Mouse (Mus musculus) layer of hippocampus, adult 8-10 months (tissue): Measurements from ENCODE around the gene Pter. TPM values are rescaled to one million over a fixed set of nuclear protein-coding genes. Genes with fewer than 3 reads are reported as not detected.
A peak's percentile ranks its signal among the peaks of the same experiment; 100 is the strongest.

Experiments
- DNase-seq, 2 experiments: peaks; one replicate each; pipeline ENCODE4 v3.0.0; 2022; ENCODE audit warnings: low spot score in 2 of 2
- total RNA-seq, 4 experiments: library from RNA; stranded (reverse); gene quantifications; 2 replicates each; pipeline ENCODE4 v1.2.4; 2022

Gene Pter
- 1 to 10 TPM; 1.1 to 1.6 (median 1.5) TPM for total RNA-seq

- peak; percentile 18 to 33 for DNase-seq
Observed at GRCm38 (mm10) chr2:12923804-12924591, at the start of gene Pter. Gene Pter, plus strand, starts transcription at chr2:12924041.

DNA sequence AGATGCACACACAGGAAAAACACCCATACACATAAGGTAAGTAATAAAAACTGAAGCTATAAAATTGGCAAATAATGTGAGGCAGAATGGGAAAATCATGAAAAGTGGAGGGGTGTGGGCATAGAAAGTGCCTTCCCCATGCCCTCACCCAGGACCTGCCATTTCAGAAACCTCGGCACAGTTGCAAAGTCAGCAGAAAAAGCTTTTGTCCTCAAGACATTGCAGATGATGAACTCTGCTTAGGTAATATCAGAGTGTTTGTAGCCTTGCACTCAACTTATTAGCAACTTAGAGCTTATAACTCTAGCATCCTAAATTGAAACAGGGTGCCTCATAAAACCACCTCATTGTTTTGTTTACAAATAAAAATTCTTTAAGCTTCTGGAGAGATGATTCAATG is 49.6 kb upstream of the Pter start:
- no peak for DNase-seq

- DNase-seq, result no peak
Observed at GRCm38 (mm10) chr2:12879492-12879891, 44.3 kb upstream of the Pter start.

GRCm38 (mm10) chr2:12881009-12881408 is 42.8 kb upstream of the Pter start:
- no peak for DNase-seq

GRCm38 (mm10) chr2:12883276-12883914 is 40.4 kb upstream of the Pter start:
- DNase-seq, result peak; percentile 41 to 77

DNA sequence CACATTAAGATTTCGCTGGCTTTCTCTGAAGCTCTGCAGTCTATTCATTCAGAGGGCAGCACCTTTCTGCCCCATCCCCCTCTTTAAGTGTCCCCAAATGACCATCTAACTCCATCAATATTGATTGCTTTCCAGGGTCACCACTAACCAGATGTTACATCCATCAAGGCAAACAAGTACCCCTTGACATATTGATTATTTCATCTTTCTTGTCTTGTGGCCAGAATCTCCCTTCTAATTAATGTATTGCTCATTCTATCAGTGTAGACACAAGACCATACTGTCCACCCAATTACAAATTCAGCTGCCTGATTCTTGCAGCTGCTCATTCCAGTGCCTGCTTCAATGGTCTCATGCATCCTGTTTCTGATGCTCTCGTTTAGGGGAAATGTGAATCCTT is 36.8 kb upstream of the Pter start:
- DNase-seq, result no peak

GRCm38 (mm10) chr2:12905786-12906185 is 18.1 kb upstream of the Pter start:
- no peak for DNase-seq

DNA sequence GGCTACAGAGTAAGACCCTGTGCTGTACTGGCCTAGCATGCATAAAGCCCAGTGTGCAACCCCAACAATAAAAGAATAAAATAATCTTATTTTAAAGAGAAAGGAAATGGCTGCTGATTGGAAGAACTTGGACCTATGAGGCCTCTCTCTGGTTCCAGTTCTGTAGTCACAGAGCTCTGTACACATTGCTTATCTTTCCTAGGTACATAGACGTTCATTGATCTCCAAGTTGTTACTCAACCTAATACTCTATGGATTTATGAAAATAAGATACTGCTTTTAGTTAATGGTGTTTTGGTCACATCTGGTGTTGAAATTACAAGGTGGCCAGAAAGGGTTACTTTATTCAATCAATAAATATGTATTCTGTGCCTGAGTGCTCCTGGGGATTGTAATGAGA is 1.8 kb downstream of the Pter start:
- DNase-seq, result no peak

DNA sequence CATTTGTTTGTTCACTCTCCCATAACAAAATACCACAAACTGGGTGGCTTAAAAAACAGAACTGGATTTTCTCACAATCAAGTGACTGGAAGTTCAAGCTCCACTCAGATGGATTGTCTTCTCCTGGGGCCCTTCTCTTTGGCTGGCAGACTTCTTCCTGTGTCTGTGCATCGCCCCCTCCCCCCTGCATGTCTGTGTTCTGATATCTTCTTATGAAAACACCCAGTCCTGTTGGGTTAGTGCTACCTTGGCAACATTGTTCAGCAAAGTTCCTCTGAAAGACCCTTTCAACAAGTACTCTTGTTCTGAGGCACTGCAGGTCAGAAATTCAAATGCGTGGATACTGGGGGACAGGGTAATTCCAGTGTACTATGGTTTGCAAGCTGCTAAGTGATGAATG is 6.5 kb downstream of the Pter start:
- no peak for DNase-seq

GRCm38 (mm10) chr2:12933905-12934304 is 10.1 kb downstream of the Pter start:
- DNase-seq, result no peak

DNA sequence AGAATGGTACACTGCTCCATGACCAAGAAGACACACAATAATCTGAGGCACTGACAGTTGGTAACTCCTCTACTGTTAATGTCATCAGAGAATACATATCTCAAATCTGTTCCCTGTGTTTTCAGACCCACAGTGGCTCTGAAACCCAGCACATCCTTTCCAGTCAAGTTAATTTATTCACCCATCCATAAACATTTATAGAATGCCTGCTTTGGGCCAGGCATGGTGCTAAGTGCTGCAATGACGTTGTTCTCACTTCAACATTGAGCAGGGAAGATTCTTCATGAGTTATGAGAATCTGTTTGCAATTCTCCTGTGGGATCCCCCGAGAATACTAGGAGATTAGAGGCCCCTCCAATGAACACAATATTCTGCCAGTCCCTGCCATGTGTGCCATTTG is 11.4 kb downstream of the Pter start:
- DNase-seq, result no peak

- DNase-seq, result no peak
Observed at GRCm38 (mm10) chr2:12937461-12938217, 13.8 kb downstream of the Pter start.

DNA sequence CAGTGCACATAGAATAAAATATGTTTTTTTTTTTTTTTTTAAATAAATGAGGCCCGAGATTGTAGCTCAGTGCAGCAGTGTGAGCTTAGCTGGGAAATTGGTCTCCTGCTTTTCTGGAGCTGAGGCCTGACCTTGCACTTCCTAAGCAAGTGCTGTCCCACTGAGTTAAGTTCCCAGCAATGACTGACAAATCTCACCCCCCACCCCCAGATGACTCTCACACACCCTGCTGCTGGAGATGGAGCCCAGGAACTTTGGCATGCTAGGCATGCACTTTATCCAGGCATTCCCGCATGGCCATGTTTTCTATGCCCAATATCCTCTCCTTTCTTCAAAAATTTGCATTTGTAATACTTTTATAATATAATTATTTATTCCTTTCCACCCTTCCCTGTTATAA is 14.8 kb downstream of the Pter start:
- no peak for DNase-seq

GRCm38 (mm10) chr2:12956703-12957424 is 33.0 kb downstream of the Pter start:
- DNase-seq, result no peak

DNA sequence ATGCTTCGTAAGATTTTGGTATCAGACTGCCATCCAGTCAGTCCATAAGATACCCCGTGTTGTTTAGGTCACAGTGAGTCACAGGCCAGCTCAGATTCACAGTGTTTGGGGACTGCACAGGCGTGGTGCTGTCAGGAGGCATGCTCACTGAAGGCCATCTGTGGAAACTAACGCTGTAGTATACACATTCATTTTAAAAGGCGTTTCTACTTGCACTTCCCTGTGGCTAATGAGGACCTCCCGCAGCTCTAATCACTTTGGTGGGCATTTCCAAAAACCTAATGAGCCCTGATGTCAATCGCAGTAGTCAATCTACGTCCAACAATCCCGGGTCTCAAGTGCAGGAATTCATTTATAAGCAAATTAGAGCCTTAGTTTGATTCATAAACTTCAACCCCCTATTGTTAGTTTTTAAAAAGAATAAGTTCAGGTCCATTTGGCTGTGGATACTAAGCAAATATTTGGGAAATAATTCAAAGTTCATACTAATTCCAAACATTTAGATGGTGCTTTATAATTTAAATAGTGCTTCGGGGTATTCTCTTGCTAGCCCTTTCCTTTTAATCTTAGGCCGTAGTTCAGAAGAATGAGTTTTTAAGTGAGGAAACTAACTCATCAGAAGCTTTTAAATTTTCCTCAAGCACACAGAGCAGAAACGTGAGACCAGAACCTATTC is 46.3 kb downstream of the Pter start:
- DNase-seq, result peak; percentile 4 to 9

GRCm38 (mm10) chr2:12973752-12974151 is 49.9 kb downstream of the Pter start:
- no peak for DNase-seq

DNA sequence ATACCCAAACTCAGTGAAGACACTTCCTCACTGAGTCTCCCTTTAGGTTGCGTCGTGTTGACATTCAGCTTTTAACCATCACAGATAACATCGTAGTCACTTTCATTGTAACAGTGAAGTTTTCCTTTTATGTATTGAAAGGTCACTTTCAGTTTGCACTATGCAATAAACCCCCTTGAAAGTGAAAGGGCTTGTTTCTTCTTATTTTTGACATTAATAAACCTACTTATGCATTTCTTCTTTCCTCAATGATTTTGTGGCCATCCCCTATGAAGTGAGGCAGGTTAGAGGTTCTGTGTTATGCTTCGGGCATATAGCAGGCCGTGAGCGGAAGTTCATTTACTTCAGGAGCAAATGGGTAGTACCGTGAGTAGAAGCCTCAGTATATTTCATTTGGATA is 53.5 kb downstream of the Pter start:
- DNase-seq, result no peak

- DNase-seq, result peak in 1 of 2 experiments; percentile 27
Observed at GRCm38 (mm10) chr2:12978771-12979170, 54.9 kb downstream of the Pter start.

GRCm38 (mm10) chr2:12984901-12985732 is 61.3 kb downstream of the Pter start:
- no peak for DNase-seq

DNA sequence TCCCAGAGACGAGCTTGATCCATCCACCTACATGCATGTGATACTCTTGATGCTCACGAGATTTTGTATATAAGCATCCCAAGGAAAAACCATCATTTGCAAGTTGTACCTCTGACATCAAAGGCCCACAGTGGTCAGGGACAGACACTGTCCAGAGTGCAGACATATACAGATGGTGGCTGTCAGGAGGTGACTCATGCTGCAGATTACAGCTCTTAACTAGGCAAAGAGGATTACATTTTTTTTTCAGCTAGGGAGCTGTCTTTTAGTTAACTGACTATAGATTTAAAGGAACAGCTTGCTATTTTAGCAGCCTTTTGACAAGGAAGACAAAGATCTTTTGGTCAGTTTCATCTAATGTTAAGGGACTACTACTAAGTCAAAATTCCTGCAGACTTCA is 76.2 kb downstream of the Pter start:
- no peak for DNase-seq
